Mouse (Mus musculus): ENCODE measurements around the gene Mgme1.

- TF ChIP-seq POLR2A (IDR thresholded peaks at IDR 0.05; ENCODE audit: low read depth, low read length) = no peak
- TF ChIP-seq CTCF (IDR thresholded peaks at IDR 0.05; ENCODE audit: borderline replicate concordance, insufficient read depth, low read length) = no peak
Measured at GRCm38 (mm10) chr2:144229647-144230046, 40.8 kb upstream of the Mgme1 start.

Measured in embryonic fibroblast, embryonic 13.5 days (primary cell).